In genomic region chr1:75440661-75441060, GRCm38 (mm10) we compare ENCODE assay signal across 19 mouse cellular contexts. TPM values are rescaled to one million over a fixed set of nuclear protein-coding genes. Genes with fewer than 3 reads are reported as not detected.
DNase-seq lines count a peak whose midpoint lies in the region.
"Had no signal": no experiment of that assay in that cellular context is flagged by ENCODE, and none has a peak within 500 bp of the region (broad histone marks: within the 10 kb centered on the region; RNA-seq: fewer than 3 reads in every experiment).

No protein-coding gene starts in this region.

- intact Hi-C loops in left cerebral cortex, postnatal 4 days (cut with DNase I), result no loop called here

- peak; percentile 66 for DNase-seq in left cerebral cortex, postnatal 4 days
- DNase-seq in left cerebral cortex, adult 9 months (ENCODE audit: low spot score in 2 of 2), result no peak
- peak; percentile 79 for DNase-seq in cerebellum, adult 11-12 months
- peak; percentile 52 for DNase-seq in cerebellum, adult 8-10 months
- peak; percentile 71 to 73 for DNase-seq in cerebellum, postnatal 25 days
- DNase-seq in retina, embryonic 14.5 days (ENCODE audit: low spot score), result no peak
- DNase-seq in right cerebral cortex, adult 2 months (ENCODE audit: low spot score in 2 of 2), result no peak
- DNase-seq in spleen, postnatal 14 days (ENCODE audit: low spot score in 2 of 2), result no peak
- DNase-seq: adrenal gland, postnatal 25 days; B cell, adult 2 months; embryo, embryonic 11 days; heart, adult 2 months; kidney, adult 11 months; kidney, postnatal 14 days; right cerebral cortex, adult 18-20 months; thymus, postnatal 4 days had no signal

RNA-seq across cellular contexts. Expression of gene Gmppa, which starts 4.9 kb away (rescaled TPM):
- 10 to 100 TPM; 47.9 to 60.5 TPM for total RNA-seq in left cerebral cortex, postnatal 4 days (2021)

RNA-seq across cellular contexts. Expression of gene Asic4, which starts 9.6 kb away (rescaled TPM):
- 10 to 100 TPM in 1 of 2 experiments, 1 to 10 TPM in 1; 8.6 to 10.2 TPM for total RNA-seq in left cerebral cortex, postnatal 4 days (2021)
- total RNA-seq: gastrocnemius, adult 8-10 months; heart, adult 2 months; hematopoietic stem cell, adult 5-6 weeks; megakaryocyte progenitor cell, adult 5-6 weeks had no signal

RNA-seq across cellular contexts. Expression of gene Chpf, which starts 38.4 kb away (rescaled TPM):
- total RNA-seq in left cerebral cortex, postnatal 4 days (2021), result 10 to 100 TPM; 61.3 to 67.7 TPM

RNA-seq across cellular contexts. Expression of gene Tmem198, which starts 38.7 kb away (rescaled TPM):
- 10 to 100 TPM; 41.8 to 43.5 TPM for total RNA-seq in left cerebral cortex, postnatal 4 days (2021)
- total RNA-seq: gastrocnemius, adult 8-10 months; hematopoietic stem cell, adult 5-6 weeks; megakaryocyte progenitor cell, adult 5-6 weeks had no signal

Comparison
In these comparisons a context has a peak if more than half of its experiments do, and no peak if none do; other contexts are left out.
1. DNase-seq: peak in left cerebral cortex, postnatal 4 days (single experiment), cerebellum, adult 11-12 months (single experiment), cerebellum, adult 8-10 months (single experiment) and cerebellum, postnatal 25 days (2 of 2); none in left cerebral cortex, adult 9 months (0 of 2), retina, embryonic 14.5 days (single experiment), right cerebral cortex, adult 2 months (0 of 2) and spleen, postnatal 14 days (0 of 2).